Mouse (Mus musculus): Measurements from ENCODE around the gene Elf4.
A peak's percentile ranks its signal among the peaks of the same experiment; 100 is the strongest.
"Not testable (repeated sequence)": the region's sequence is repeated elsewhere in the genome, so short reads cannot be mapped to it uniquely, and the experiment has no call there.

The Elf4 gene

GRCm38 (mm10) chrX:48439036-48439435, 23.9 kb downstream of the Elf4 start:
- DNase-seq (ENCODE audit: extremely low spot score, low read depth, low spot score) = no peak

GRCm38 (mm10) chrX:48436082-48436481, 26.9 kb downstream of the Elf4 start:
- not testable (repeated sequence) for DNase-seq (ENCODE audit: extremely low spot score, low read depth, low spot score)

- DNase-seq (ENCODE audit: extremely low spot score, low read depth, low spot score) = no peak
Observed at GRCm38 (mm10) chrX:48435477-48435900, 27.4 kb downstream of the Elf4 start.

GRCm38 (mm10) chrX:48434251-48434650, 28.7 kb downstream of the Elf4 start:
- no peak for DNase-seq (ENCODE audit: extremely low spot score, low read depth, low spot score)

GRCm38 (mm10) chrX:48433527-48433899, 29.4 kb downstream of the Elf4 start:
- no peak for DNase-seq (ENCODE audit: extremely low spot score, low read depth, low spot score)

GRCm38 (mm10) chrX:48432599-48433526, 30.1 kb downstream of the Elf4 start:
- no peak for DNase-seq (ENCODE audit: extremely low spot score, low read depth, low spot score)

- DNase-seq (ENCODE audit: extremely low spot score, low read depth, low spot score) = no peak
Observed at GRCm38 (mm10) chrX:48429538-48429937, 33.4 kb downstream of the Elf4 start.

GRCm38 (mm10) chrX:48429100-48429499, 33.8 kb downstream of the Elf4 start:
- no peak for DNase-seq (ENCODE audit: extremely low spot score, low read depth, low spot score)

GRCm38 (mm10) chrX:48428642-48429041, 34.3 kb downstream of the Elf4 start:
- DNase-seq (ENCODE audit: extremely low spot score, low read depth, low spot score) = no peak

- no peak for DNase-seq (ENCODE audit: extremely low spot score, low read depth, low spot score)
Observed at GRCm38 (mm10) chrX:48428241-48428640, 34.7 kb downstream of the Elf4 start.

- no peak for DNase-seq (ENCODE audit: extremely low spot score, low read depth, low spot score)
Observed at GRCm38 (mm10) chrX:48425280-48425679, 37.7 kb downstream of the Elf4 start.

GRCm38 (mm10) chrX:48424583-48424982, 38.3 kb downstream of the Elf4 start:
- DNase-seq (ENCODE audit: extremely low spot score, low read depth, low spot score) = no peak

- no peak for DNase-seq (ENCODE audit: extremely low spot score, low read depth, low spot score)
Observed at GRCm38 (mm10) chrX:48423671-48424070, 39.3 kb downstream of the Elf4 start.

- peak; percentile 47 for DNase-seq (ENCODE audit: extremely low spot score, low read depth, low spot score)
Observed at GRCm38 (mm10) chrX:48422986-48423385, 39.9 kb downstream of the Elf4 start.

GRCm38 (mm10) chrX:48418417-48418816, 44.5 kb downstream of the Elf4 start:
- no peak for DNase-seq (ENCODE audit: extremely low spot score, low read depth, low spot score)

GRCm38 (mm10) chrX:48414291-48414690, 48.6 kb downstream of the Elf4 start:
- DNase-seq (ENCODE audit: extremely low spot score, low read depth, low spot score) = no peak

GRCm38 (mm10) chrX:48412629-48413028, 50.3 kb downstream of the Elf4 start:
- no peak for DNase-seq (ENCODE audit: extremely low spot score, low read depth, low spot score)

- DNase-seq (ENCODE audit: extremely low spot score, low read depth, low spot score) = no peak
Observed at GRCm38 (mm10) chrX:48410388-48410776, 52.5 kb downstream of the Elf4 start.

GRCm38 (mm10) chrX:48409611-48410387, 53.1 kb downstream of the Elf4 start:
- peak; percentile 35 for DNase-seq (ENCODE audit: extremely low spot score, low read depth, low spot score)

GRCm38 (mm10) chrX:48405141-48405540, 57.8 kb downstream of the Elf4 start:
- DNase-seq (ENCODE audit: extremely low spot score, low read depth, low spot score) = no peak

- no peak for DNase-seq (ENCODE audit: extremely low spot score, low read depth, low spot score)
Observed at GRCm38 (mm10) chrX:48399994-48400393, 62.9 kb downstream of the Elf4 start.

- no peak for DNase-seq (ENCODE audit: extremely low spot score, low read depth, low spot score)
Observed at GRCm38 (mm10) chrX:48389380-48389779, 73.6 kb downstream of the Elf4 start.

Data from hindlimb bud, embryonic 11.5 days (tissue).